Mouse (Mus musculus): ENCODE measurements around the gene Sf3b3. TPM values are rescaled to one million over a fixed set of nuclear protein-coding genes. Genes with fewer than 3 reads are reported as not detected.

The Sf3b3 gene
- total RNA-seq, 2 experiments from 2014 or later, result 18.4 to 19.2 TPM

DNA sequence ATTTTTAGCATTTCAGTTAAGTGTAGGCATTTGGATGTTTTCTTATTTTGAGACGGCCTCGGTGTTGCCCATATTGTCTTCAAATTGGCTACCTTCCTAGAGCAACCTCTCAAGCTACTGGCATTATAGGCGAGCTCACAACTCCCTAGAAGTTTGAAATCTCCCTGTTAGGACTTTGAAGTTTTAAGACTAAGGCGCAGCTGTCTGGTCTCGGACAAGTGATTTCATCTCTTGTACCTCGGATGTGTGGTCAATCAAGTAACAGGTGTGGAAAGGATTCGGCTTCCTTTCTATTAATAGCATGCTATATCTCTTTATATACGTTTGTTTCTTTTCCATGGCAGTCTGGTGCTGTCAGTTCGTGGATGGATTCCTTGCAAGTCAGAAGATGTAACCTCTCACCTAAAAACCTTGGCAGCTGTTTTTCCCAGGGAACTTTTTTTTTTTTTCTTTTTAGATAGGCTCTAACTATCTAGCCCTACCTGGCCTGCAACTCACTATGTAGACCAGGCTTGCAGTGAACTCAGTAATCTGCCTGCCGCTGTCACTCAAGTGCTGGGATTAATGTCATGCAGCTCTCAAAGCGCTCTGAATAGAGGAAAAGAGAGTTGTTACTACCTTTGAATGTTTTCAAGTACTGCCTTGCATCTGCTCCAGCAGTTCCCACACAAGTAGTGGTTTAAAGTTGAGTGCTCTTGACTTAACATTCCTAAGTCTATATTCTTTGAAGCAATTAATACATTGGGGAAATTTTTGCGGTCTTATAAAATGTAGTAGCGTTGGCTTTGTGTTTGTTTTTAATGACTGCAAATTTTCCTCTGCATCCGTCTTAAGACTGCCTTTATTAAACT, 1.3 kb upstream of the Sf3b3 start:
- DNase-seq, result no peak

DNA sequence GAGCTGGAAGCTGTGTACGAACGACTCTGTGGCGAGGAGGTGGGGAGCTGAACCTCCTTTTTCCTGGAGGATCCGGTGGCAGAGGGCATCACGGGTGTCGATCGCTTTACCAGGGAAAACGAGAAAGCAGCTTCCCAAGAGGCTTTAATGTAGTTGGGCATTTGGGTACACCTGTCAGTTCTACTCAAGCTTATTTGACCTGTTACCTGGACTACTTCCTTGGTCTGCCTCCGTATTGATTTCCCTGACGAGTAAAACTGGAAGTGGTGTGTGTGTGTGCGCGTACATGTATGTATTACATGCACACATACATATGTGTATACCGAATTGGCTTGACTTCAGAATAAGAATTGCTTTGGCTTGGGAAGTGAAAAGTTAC, 573 bp upstream of the Sf3b3 start:
- no peak for DNase-seq

- DNase-seq, result no peak
Observed at GRCm38 (mm10) chr8:110845821-110846404, 674 bp downstream of the Sf3b3 start.

DNA sequence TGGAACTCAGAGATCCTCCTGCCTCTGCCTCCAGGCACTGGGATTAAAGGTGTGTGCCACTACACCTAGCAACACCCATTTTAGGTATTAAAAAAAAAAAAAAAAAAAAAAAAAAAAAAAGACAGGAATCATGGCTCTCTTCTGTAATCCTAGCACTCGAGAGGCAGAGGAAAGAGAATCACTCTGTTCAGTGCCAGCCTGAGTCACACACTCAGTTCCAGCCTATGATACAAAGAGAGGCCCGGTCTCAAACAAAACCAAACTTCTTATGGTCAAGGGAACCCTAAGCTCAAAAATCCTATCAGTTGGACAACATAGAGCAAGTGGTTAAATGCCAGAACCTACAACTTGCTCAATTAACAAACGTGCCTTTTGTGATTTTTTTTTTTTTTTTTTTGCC, 1.6 kb downstream of the Sf3b3 start:
- no peak for DNase-seq

DNA sequence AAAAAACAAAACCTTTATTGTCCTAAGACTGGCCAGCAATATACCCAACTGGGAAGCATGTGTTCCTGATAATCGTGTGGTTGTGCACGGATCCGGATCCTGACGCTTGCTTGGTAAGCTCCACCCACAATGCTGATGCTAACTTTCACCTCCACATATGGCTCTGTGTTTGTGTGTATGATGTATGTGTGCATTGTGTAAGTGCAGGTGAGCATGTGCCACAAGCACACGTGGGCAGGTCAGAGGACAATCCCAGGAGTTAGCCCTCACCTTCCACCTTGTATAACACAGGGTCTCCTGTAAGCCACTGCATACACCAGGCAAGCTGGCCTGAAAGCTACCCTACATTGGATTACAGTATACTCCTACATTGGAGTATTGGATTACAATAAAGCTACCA, 3.4 kb downstream of the Sf3b3 start:
- no peak for DNase-seq

- DNase-seq, result no peak
Observed at GRCm38 (mm10) chr8:110842012-110842574, 4.5 kb downstream of the Sf3b3 start.

DNA sequence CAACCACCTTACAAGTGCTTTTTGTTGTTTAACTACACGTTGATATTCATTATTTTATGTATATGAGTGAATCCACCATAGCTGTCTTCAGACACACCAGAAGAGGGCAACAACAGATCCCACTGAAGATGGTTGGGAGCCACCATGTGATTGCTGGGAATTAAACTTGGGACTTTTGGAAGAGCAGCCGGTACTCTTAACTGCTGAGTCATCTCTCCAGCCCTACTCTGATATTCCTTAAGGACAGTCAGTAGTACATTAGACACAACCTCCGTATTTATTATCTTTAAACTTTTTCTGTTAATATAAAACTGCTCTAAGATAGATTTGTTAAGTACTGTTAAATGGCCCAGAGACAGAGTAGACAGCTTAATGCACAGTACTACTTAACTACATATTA, 14.6 kb downstream of the Sf3b3 start:
- no peak for DNase-seq

- no peak for DNase-seq
Observed at GRCm38 (mm10) chr8:110828511-110828910, 18.1 kb downstream of the Sf3b3 start.

GRCm38 (mm10) chr8:110824861-110825260, 21.7 kb downstream of the Sf3b3 start:
- DNase-seq, result no peak

GRCm38 (mm10) chr8:110821960-110822359, 24.6 kb downstream of the Sf3b3 start:
- no peak for DNase-seq

DNA sequence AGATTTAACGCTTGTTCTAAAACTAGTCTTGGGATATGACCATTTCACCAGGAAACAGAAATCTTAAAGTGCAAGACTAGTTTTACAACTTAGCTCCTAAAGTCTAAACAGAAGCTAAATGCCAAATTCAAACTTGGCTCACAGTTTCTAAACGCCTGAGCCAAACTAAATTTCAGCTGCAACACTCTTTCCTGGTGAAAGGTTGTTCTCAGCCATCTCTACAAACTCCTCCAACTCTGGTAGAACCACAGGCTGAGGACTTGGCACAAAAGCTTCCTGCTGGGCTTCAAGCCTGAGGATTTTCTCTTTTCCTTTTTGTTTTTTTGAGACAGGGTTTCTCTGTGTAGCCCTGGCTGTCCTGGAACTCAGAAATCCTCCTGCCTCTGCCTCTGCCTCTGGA, 26.3 kb downstream of the Sf3b3 start:
- no peak for DNase-seq

- no peak for DNase-seq
Observed at GRCm38 (mm10) chr8:110818593-110818992, 28.0 kb downstream of the Sf3b3 start.

DNA sequence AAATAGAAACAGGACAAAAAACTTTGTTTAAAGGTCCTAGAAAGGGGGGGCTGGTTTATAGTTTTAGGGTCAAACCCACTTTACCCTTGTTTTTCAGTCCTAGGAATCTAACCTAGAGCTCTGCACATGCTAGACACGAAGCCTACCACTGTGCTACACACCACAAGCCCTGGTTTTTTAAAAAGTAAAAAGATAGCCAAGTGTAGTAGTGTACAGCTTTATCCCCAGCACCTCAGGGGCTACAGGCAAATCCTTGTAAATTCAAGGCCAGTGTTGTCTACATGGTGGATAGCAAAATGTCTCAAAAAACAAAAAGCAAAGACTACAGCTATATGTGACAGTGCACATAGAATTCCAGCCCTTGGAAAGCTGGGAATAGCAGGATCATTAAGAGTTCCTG, 29.6 kb downstream of the Sf3b3 start:
- no peak for DNase-seq

GRCm38 (mm10) chr8:110815308-110815707, 31.3 kb downstream of the Sf3b3 start:
- DNase-seq, result no peak

DNA sequence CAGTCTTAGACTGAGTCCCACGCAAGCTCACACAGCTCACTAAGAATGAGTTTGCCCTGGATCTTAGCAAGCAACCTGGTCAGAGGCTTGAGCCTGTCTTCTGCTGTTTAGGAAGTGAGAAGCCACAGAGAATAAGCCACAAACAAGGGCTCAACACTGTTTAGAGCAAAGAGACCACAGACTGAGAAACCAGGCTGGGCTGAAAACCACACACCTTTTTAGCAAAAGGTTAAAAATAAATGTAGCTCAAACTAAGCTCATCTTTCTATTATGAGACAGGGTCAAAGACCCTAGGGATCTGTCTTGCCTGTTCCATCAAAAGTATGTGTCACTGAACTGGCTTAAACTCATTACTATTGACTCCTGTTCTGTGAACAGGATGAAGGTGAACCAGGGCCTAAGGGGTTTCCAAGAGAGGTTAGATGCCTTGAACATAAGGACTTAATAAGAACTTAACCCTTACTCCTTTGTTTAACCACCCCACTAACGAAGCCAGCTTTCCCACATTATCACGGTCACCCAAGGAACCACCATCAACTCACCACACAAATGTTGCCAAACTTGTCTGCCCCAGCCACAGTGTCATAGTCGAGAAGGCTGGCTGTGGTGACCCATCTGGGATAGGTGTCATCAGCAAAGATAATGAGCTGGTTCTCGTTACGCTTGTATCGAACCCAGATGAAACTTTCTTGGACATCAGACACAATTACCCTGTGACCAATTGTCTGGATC, 33.3 kb downstream of the Sf3b3 start:
- DNase-seq, result no peak

DNA sequence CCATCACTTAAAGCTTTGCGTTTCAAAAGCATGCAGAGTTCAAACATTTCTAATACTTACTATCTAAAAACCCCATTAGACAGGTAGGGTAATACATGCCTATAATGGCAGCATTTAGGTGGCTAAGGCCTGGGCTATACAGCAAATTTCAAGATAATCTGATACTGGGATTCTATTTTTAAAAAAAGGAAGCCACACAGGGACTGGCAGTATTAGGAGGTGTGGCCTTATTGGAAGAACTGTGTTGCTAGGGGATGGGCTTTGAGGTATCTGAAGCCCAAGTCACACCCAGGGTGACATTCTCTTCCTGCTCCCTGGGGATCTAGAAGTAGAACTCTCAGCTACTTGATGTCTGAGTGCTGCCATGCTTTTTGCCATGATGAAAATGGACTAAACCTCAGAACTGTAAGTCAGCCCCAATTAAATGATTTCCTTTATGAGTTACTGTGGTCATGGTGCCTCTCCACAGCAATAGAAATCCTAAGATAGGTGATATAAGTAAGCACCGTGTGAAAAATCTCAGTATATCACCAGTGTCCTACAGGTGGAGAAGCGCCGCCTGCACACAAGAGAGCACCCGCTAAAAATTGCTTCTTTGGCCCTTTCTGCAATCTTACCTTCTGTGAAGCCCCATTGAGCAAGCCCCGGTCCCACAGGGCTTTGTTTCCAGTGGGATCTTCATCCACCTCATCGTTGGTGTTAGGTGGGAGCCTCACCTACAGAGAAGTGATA, 34.1 kb downstream of the Sf3b3 start:
- DNase-seq, result no peak

DNA sequence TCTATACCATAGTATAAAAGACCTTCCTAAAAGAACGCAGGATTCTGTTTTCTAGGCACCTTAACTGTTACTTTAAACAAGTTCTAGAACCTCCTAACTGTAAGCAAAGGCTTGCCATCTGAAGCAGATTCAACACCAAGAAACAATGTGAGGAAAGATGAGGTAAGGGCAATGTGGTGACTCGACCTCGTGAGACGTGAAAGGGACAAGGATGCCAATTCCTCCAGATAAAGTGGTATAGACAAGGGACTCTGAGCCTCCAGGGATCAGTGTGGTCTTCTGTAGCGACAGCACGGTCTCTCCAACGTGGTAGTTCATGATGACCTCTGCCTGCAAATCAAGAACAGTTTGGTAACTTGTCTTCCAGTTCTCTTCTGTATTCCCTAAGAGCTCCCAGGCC, 34.8 kb downstream of the Sf3b3 start:
- no peak for DNase-seq

DNA sequence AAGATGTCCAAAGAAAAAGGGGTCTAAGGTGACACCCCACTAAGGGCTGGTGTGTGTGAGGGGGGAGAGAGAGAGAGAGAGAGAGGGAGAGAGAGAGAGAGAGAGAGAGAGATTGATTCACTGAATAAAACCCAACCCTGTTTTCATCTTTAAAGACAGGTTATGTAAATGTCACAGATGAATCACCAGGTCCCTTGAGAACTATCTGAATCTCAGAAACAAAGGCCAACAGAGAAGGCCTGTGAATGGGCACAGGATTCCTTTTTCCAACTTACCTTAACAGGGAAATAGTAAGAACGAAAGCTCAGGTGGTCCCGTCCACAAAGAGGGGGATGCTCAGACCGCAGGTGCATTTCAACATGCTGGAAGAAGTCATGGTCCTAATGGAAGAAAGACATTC, 35.5 kb downstream of the Sf3b3 start:
- DNase-seq, result no peak

- no peak for DNase-seq
Observed at GRCm38 (mm10) chr8:110810481-110811065, 36.0 kb downstream of the Sf3b3 start.

GRCm38 (mm10) chr8:110809831-110810230, 36.8 kb downstream of the Sf3b3 start:
- DNase-seq, result no peak

GRCm38 (mm10) chr8:110808495-110809472, 37.8 kb downstream of the Sf3b3 start:
- peak; percentile 59 for DNase-seq
